12 mouse cellular contexts compared by ENCODE assay signal in the genomic region with DNA sequence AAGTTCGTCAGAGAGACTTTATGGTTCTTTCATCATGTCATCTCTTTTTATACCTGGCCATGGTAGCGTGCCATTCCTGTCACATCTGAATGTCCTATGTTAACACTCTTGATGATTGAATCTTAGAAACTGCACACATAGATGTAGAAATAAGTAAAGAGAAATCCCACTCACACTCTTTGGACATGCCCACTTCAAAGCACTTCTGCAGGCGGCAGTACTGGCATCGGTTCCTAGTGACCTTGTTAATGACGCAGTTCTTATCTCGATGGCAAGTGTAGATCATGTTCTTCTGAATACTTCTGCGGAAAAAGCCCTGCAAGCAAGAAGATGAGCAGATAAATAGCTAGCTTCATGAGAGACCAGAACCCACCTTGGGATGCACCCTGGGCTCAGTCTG.
"Had no signal": no experiment of that assay in that cellular context is flagged by ENCODE, and none has a peak within 500 bp of the region (broad histone marks: within the 10 kb centered on the region; RNA-seq: fewer than 3 reads in every experiment).

No protein-coding gene starts in this region.

- H3K9ac ChIP-seq: limb, embryonic 13.5 days; liver, embryonic 15.5 days; lung, embryonic 15.5 days; midbrain, embryonic 13.5 days; neural tube, embryonic 15.5 days had no signal

- H3K27me3 ChIP-seq: limb, embryonic 13.5 days; liver, embryonic 15.5 days; lung, embryonic 15.5 days; midbrain, embryonic 13.5 days; neural tube, embryonic 15.5 days had no signal

- H3K4me3 ChIP-seq: limb, embryonic 13.5 days; liver, embryonic 15.5 days; lung, embryonic 15.5 days; midbrain, embryonic 13.5 days; neural tube, embryonic 15.5 days had no signal

- DNase-seq: kidney, adult 11 months; kidney, postnatal 10 days; kidney, postnatal 4 days; left cerebral cortex, postnatal 4 days; right cerebral cortex, adult 18-20 months; right cerebral cortex, postnatal 25 days; thymus, postnatal 4 days had no signal

- H3K36me3 ChIP-seq: liver, embryonic 15.5 days; midbrain, embryonic 13.5 days had no signal

- H3K27ac ChIP-seq: limb, embryonic 13.5 days; liver, embryonic 15.5 days; lung, embryonic 15.5 days; midbrain, embryonic 13.5 days; neural tube, embryonic 15.5 days had no signal

- H3K9me3 ChIP-seq: limb, embryonic 13.5 days; liver, embryonic 15.5 days; lung, embryonic 15.5 days; midbrain, embryonic 13.5 days had no signal

- ATAC-seq: midbrain, embryonic 13.5 days had no signal

- H3K4me2 ChIP-seq: limb, embryonic 13.5 days; liver, embryonic 15.5 days; lung, embryonic 15.5 days; midbrain, embryonic 13.5 days; neural tube, embryonic 15.5 days had no signal

- H3K4me1 ChIP-seq: liver, embryonic 15.5 days; lung, embryonic 15.5 days; midbrain, embryonic 13.5 days; neural tube, embryonic 15.5 days had no signal
